Mouse (Mus musculus) kidney, postnatal 4 days (tissue): ENCODE measurements at regions not wholly inside any gene's neighbourhood (a gene's known extent, or its start where the extent isn't known, plus 50 kb on each side); places are given as distances from the start of the nearest gene placed in this dataset.

Source experiments
- DNase-seq, 2 experiments: peaks; one replicate each; pipeline ENCODE4 v3.0.0; 2021; ENCODE audit warnings: mixed read lengths in 2 of 2

- no peak for DNase-seq
These were observed 256.3 kb upstream of the Lyplal1 start for GRCm38 (mm10) chr1:186373386-186373785.

- DNase-seq: no peak
These were observed 255.8 kb upstream of the Lyplal1 start for GRCm38 (mm10) chr1:186372770-186373353.

DNA sequence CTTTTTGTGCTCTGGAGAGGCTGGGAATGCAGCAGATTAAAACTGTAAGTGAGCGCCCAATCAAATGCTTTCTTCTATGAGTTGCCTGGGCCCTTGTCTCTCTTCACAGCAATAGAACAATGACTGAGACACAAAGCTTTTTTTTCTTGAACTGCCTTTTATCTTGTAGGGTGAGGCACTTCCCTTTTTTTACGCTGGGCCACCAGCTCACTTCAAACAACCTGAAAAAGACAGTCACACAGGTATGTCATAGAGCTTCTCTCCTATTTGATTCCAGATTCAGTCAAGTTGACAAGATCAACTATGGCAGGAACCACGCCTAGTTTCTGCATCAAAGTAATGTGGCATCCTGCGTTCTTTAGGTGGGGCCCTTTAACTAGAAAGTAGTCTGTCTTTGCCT lies 246.2 kb upstream of the Lyplal1 start:
- no peak for DNase-seq

DNA sequence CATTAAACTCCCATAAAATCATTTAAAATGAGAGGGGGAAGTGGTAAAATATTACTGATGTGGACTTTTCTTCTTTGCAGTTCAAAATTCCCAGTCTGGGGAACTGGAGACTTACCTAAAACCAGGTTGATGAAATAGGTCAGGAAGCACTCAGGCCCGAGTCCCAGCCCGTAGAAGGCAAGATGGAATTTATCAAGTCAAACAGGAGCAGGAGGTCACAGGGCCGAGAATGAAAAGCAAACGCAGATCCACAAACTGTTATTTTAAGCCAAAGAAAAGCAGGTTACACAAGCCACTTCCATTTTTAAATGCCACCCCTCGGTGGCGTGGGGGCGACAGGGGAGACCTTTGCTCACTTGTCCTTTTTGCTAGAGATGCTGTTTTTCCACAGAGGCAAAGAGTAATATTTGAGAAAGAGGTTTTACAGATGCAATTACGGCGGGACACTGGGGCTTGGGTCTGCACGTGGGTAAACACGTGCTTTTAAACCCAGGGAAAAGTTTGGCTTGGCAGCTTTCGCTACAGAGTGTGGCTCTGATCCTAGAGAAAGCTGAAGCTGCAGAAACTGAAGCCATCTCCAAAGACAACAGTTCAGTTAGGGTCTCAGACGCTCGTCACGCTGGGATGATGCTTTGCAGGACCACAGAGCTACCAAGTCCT lies 241.0 kb upstream of the Lyplal1 start:
- peak; percentile 16 to 32 for DNase-seq

DNA sequence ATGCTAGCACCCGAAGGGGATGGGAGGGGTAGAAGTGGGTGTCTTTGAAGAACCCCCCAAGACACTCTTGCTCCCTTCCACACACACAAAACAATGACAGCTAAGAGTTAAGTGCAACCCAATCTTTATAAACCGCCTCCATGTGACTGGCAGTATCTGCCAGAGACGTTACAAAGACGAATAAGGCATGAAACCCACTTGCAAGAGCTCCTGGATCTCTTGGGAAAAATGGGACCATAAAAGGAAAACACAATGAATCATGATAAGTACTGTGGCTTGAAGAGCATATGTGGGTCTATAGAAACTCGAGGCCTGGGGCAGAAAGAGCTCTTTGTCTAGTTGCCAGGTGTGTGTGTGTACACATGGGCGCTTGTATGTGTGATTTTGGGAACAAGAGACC lies 237.6 kb upstream of the Lyplal1 start:
- DNase-seq: no peak

- DNase-seq: no peak
These were observed 237.0 kb upstream of the Lyplal1 start for GRCm38 (mm10) chr1:186354072-186354471.

- DNase-seq: no peak
These were observed 233.3 kb upstream of the Lyplal1 start for GRCm38 (mm10) chr1:186350381-186350780.

DNA sequence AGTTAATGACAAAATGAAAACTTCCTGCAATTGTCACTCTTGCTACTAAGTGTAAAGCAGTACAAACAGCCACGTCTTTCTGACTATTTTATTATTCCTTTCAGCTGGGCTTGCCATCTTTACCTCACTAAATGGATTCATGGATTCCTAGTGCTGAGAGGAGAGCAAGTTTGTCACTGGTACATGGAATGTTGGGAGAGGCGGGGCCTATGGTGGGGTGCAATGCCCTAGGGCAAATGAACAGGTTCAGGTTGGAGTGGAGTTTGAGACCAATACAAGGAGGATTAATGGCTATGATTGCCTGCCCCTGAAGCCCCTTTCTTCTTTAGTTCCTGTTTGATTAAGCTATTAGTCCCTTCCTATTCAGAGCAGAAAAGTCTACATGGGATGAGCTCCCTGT lies 232.9 kb upstream of the Lyplal1 start:
- no peak for DNase-seq

DNA sequence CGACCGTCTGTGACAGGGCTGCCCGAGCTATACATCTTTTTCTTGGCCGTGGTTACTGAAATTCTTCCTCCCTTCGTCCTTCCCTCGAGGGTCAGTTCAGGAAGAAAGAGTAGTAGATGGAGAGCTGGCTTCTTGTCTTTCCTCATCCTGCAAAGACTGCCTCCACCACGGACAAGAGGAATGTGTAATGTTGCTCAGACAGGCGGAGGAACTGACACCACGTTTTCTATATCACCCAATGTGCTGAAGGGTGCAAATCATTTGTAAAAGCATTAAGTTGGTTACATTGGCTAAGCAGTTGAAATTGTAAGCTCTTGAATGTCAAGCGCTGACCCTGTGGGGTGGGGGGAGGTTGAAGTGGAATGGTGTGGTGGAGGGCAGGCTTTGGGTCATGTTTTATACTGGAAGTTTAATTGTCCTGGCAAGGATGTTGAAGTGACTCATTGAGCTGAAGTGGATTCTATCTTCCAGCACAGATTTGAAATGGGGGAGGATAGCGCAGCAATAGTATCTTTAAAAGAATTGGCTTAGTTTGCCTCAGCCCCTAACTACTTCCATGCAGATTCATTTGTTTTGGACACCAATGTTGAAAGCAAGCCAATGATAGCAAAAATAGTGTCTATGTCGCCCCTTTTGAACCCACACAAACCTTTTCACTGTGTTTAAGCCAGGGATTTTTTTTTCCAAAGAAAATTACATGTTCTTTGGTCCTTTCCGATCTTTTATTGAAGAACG lies 230.5 kb upstream of the Lyplal1 start:
- DNase-seq: peak; percentile 63 to 79

DNA sequence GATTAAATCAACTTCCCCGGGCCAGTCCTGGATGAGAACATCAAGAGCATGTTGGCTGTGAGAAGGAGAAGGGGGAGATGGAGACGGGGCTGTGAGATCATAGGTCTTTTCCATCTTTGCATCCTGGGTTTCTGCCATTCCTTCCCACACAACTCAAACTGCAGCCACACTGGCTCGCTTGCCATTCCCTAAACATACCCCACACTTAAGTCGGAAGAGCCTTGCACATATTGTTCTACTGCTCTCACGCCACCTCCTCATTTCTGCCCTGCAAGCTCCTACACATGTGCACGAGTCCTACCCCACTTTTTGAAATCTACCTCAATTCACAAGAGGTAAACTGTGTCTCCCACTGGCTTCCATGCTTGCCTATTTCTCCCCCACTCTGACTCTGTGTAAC lies 228.3 kb upstream of the Lyplal1 start:
- no peak for DNase-seq

DNA sequence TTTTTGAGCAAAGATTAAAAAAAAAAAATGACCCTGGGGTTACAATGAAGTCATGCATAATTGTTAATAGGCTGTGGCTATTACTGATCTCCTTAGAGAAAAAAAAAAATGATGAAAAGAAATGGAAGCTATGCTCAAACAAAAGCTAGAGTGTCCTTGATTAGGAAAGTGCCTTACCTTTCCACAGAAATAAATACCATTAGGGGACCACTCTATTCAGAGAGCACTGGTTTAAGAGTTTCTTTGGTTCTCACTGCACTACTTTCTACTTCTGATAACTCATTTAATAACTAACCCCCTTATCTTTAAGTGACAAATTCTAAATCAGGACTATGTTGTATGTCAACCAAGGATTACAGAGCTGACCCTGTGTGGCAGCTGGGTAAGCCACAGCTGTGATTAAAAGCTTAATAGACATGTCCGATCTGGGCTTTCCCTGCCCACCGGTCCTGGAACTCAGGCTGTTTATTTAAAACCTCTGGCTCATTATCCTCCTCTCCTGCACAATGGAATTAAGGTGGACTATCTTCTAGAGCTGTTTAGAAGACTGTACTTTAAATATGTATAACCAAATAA lies 225.9 kb upstream of the Lyplal1 start:
- no peak for DNase-seq

DNA sequence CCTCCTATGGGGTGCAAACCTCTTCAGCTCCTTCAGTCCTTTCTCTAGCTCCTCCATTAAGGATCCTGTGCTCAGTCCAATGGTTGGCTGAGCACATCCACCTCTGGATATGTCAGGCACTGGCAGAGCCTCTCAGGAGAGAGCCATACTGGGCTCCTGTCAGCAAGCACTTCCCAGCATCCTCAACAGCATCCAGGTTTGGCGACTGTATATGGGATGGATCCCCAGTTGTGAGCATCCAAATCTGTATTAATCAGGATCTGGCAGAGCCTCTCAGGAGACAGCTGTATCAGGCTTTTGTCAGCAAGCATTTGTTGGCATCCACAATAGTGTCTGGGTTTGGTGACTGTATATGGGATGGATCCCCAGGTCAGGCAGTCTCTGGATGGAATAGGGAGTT lies 225.3 kb upstream of the Lyplal1 start:
- DNase-seq: no peak

DNA sequence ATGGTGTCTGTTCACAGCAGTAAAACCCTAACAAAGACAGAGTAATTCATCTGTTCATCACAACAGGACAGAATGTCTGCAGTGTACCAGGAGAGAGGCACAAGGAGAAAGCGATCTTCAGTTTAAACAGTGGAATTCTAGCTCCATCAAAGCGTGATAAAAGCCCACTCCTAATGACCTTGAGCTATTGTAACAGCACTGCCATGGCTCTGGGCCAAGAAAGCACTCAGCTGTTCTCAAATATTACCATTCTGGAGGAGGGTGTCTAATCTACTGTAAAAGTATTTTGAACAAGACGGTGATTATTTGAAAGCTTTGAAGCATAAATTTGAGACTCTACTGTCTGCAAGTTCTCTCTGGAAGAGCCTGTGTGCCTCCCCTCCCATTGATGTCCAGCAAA lies 224.8 kb upstream of the Lyplal1 start:
- DNase-seq: peak; percentile 37 to 40

DNA sequence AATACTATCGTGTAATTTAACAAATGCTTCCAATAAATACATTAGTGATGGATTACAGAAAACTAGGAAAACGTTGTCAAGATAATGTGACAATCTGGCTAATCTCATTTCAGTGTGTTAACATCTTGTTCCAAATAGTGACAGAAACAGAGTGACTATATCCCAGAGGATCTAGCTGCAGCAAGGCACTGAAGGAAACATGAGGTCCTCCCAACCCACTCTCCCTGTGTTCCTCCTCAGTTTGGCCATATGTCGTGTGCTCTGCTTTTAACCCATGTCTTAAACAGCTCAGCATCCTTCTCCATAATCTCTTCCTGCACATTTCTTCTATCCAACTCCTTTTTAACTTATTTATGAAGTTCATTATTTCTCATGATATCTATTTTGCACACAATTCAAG lies 223.6 kb upstream of the Lyplal1 start:
- no peak for DNase-seq

DNA sequence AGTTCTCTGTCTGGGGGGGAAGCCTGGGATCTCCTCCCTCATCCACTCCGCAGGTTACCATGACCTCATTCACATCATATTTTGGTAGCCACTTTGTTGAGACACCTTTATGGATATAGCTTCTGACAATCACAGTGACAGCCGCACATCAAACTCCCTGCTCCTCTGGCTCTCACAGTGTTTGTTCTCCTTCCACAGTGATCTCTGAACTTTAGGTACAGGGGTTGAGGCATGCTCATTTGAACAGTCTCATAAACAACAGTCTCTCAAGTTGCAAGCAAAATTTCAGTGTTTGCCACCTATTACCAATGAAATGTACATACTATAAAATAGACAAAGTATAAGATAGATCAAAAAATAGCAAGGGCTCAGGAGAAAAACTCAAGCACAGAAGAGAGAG lies 200.2 kb upstream of the Lyplal1 start:
- no peak for DNase-seq

DNA sequence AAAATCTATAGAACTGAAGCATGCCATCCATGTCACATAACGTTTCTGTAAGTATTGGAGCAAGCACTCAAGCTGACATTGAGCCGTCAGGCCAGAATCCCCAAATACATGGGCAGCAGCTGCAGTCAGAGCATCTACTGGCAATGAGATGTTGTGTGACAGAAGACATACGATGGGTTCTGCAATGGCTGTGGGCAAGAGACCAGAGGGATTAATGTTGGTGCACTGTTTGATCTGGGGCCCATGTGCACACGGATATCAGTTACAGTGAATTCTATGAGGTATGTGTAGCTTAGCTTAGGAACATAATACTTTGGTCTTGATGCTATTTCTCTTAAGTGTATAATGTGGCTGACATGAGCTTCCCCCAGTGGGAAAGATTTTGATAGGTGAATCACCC lies 197.1 kb upstream of the Lyplal1 start:
- no peak for DNase-seq

DNA sequence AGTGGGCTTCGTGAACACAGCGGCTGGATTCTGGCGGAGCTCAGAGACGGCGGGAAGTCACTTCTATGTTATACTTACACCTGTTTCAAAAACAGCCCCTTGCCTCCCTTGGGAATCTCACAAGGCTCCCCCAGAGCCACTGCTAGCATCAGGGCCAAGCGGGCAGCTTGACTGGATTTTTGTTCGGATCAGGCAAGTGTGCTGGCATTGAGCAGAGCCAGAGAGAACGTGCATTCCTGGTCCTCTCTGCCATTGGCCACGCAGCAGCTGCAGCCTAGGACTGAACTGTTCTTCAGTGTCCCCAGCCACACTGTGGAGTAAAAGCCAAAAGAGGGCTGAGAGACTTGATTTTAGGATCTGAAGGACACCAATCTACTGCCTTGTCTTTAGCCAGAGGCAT lies 195.6 kb upstream of the Lyplal1 start:
- no peak for DNase-seq

DNA sequence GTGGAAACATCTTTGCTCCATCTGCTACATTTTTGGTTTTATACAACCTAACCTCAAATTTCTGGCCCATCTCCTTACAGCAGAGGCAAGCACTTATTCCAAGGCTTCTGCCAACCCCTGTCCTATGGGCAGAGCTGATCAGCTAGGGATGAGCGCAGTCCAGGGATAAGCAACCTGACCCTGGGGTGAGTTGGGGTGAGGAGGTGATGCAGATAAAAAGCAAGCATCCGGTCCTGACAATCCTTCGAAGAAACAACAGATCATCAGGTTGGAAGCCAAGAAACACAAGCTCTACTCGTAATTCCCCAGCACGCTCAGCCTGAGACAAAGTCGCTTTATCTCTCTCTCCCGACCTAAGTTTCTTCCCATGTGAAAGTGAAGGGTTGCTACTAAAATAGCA lies 194.9 kb upstream of the Lyplal1 start:
- DNase-seq: peak; percentile 8 to 17

GRCm38 (mm10) chr1:186307627-186308026 lies 190.5 kb upstream of the Lyplal1 start:
- DNase-seq: no peak

DNA sequence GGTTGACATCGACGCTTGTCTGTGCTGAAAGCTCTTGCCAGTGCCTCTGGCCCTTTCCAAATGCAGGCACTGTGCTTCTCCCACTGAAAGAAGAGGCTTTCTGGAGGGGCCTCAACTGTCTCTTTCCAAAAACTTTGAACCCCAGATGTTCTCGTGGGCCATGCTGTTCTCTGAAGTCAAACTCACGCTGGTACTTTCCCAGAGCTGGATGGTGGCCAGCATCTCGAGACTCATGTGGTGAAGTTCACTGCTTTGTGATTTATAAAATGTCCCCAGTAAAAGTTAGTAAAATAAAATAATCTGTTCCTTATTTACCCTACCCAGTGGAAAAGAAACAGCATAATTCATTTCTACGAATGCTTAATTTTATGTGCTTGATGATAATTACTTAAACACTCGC lies 180.4 kb upstream of the Lyplal1 start:
- peak; percentile 11 to 26 for DNase-seq

- DNase-seq: no peak
These were observed 178.1 kb upstream of the Lyplal1 start for GRCm38 (mm10) chr1:186295201-186295600.

DNA sequence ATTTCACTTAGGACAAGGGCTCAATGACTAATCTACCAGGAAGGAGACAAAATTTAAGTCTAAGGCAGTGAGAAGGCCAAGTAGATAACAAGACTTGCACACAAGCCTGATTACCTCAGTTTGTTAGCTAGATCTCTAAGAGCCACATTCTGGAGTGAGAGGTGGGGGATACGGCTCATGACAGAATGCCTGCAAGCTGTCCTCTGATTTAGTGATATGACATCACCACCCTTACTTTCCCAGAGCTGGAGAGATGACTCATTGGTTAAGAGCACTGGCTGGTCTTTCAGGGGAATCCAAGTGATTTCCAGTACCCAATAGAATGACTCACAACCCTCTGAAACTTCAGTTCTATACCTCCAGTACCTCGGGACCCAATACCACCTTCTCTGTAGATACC lies 177.5 kb upstream of the Lyplal1 start:
- DNase-seq: no peak

- no peak for DNase-seq
These were observed 172.0 kb upstream of the Lyplal1 start for GRCm38 (mm10) chr1:186289117-186289516.

DNA sequence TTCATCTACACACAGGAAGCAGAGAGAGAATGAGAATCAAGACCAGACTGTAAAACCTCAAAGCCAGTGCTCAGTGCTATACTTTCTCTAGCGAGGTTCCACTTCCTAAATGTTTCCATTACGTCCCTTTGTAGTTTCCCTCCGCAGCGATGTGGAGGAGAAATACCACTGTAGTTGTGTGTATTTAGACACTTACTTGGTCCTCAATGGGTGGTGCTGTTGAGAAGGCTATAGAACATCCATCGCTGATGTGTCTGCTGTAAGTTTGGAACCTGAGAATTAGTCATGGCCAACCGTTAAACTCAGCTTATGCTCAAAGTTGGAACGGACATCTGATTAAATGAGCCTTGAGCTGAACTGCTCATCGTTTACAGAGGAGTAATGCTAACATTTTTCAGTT lies 170.7 kb upstream of the Lyplal1 start:
- DNase-seq: no peak
